Mouse (Mus musculus) cerebellum, adult 2 months (tissue): ENCODE data around the gene Mgat2.

Experiments used
- CTCF ChIP-seq: fragments of 200-500 bp; IDR thresholded peaks from 2 replicates; pipeline ENCODE4 v1.5.1; 2011; ENCODE audit warnings: low read depth, mild to moderate bottlenecking, control low read depth, low read length, moderate library complexity, borderline replicate concordance; ENCODE audit not compliant: insufficient read depth
- POLR2A ChIP-seq: fragments of 200-500 bp; IDR thresholded peaks from 2 replicates; pipeline ENCODE4 v1.6.1; 2011; ENCODE audit warnings: low read length, control low read depth, borderline replicate concordance; ENCODE audit not compliant: insufficient read depth

- no peak for TF ChIP-seq POLR2A
- TF ChIP-seq CTCF: no peak
These were observed 15.0 kb downstream of the Mgat2 start for GRCm38 (mm10) chr12:69198985-69199384.
